Mouse (Mus musculus): ENCODE measurements around the gene Dctn1. TPM values are rescaled to one million over a fixed set of nuclear protein-coding genes. Genes with fewer than 3 reads are reported as not detected.

Gene Dctn1
- polyA plus RNA-seq, 1 experiment from 2014 or later, result 47.1 TPM

DNA sequence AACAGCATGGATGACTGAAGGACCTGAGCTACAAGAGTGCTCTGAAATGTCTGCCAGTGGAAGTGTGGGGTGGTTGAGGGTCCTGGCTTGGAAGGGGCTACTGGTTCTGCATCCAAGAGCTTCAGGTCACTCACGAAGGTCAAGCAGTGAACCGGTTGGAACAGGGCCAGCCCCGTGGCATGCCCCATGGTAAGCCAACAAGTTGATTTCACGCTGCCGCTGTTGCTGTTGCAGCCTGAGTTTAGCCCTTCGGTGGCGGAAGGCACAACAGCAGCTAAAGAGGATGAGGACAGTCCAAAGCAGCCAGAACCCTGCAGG is 46.0 kb upstream of the Dctn1 start:
- Histone ChIP-seq H3K9ac (ENCODE audit: low read depth, low read length) (no peak overlapping the region), H3K27me3 (replicated peaks; ENCODE audit: control insufficient read depth, insufficient read depth, low read length) (no peaks in the 10 kb centered on the region), H3K4me3 (ENCODE audit: low read depth, low read length) (no peak overlapping the region), H3K9me3 (ENCODE audit: control insufficient read depth) (no peaks in the 10 kb centered on the region), H3K4me1 (replicated peaks; ENCODE audit: control insufficient read depth, insufficient read depth, low read length) (0 out of 2 replicates have a peak, but pooled peaks cover 8% of the 10 kb centered on the region), H3K4me2 (replicated peaks; ENCODE audit: low read depth) (no peak overlapping the region), H3K27ac (ENCODE audit: low read depth, low read length) (peak overlapping the region; percentile 24; the same call in 1 of the 2 replicates), H3K36me3 (ENCODE audit: control insufficient read depth, insufficient read depth) (peaks cover 14% of the 10 kb centered on the region)
- WGBS, result 74% methylated on average over 7 of the region's 7 CpGs
- no peak for ATAC-seq
- TF ChIP-seq CTCF (IDR thresholded peaks at IDR 0.05; ENCODE audit: low read depth), result no peak

- no peaks in the 10 kb centered on the region for H3K9me3 ChIP-seq (ENCODE audit: control insufficient read depth)
- 0 out of 2 replicates have a peak, but pooled peaks cover 5% of the 10 kb centered on the region for H3K4me1 ChIP-seq (replicated peaks; ENCODE audit: control insufficient read depth, insufficient read depth, low read length)
- peak within 1 kb of the TSS; percentile 61 for H3K9ac ChIP-seq (ENCODE audit: low read depth, low read length)
- peak within 1 kb of the TSS; percentile 93 for H3K4me2 ChIP-seq (replicated peaks; ENCODE audit: low read depth)
- peak within 1 kb of the TSS; percentile 63 for H3K4me3 ChIP-seq (ENCODE audit: low read depth, low read length)
- ATAC-seq, result peak; percentile 95
- peaks cover 14% of the 10 kb centered on the region for H3K36me3 ChIP-seq (ENCODE audit: control insufficient read depth, insufficient read depth)
- WGBS, result under 1% methylated on average over 38 of the region's 38 CpGs
- peak within 1 kb of the TSS; percentile 92 for H3K27ac ChIP-seq (ENCODE audit: low read depth, low read length)
- no peaks in the 10 kb centered on the region for H3K27me3 ChIP-seq (replicated peaks; ENCODE audit: control insufficient read depth, insufficient read depth, low read length)
- peak; percentile 40; the same call in 1 of the 2 replicates for TF ChIP-seq CTCF (IDR thresholded peaks at IDR 0.05; ENCODE audit: low read depth)
These were observed 44.5 kb upstream of the Dctn1 start, which contains the start of gene Wbp1 for GRCm38 (mm10) chr6:83120930-83121862. TSS of gene Wbp1 (minus strand) at chr6:83121559.

GRCm38 (mm10) chr6:83121863-83122710 is 43.6 kb upstream of the Dctn1 start:
- peak overlapping the region; percentile 93 for H3K4me2 ChIP-seq (replicated peaks; ENCODE audit: low read depth)
- TF ChIP-seq CTCF (IDR thresholded peaks at IDR 0.05; ENCODE audit: low read depth), result 0 out of 2 replicates have a peak, but pooled peaks have one; percentile 20
- no peaks in the 10 kb centered on the region for H3K27me3 ChIP-seq (replicated peaks; ENCODE audit: control insufficient read depth, insufficient read depth, low read length)
- peak; percentile 44 for ATAC-seq
- H3K36me3 ChIP-seq (ENCODE audit: control insufficient read depth, insufficient read depth), result peaks cover 14% of the 10 kb centered on the region
- 1% methylated on average over 47 of the region's 52 CpGs for WGBS
- peak overlapping the region; percentile 63 for H3K4me3 ChIP-seq (ENCODE audit: low read depth, low read length)
- H3K9me3 ChIP-seq (ENCODE audit: control insufficient read depth), result no peaks in the 10 kb centered on the region
- H3K9ac ChIP-seq (ENCODE audit: low read depth, low read length), result peak overlapping the region; percentile 61
- peak overlapping the region; percentile 86 for H3K27ac ChIP-seq (ENCODE audit: low read depth, low read length)
- H3K4me1 ChIP-seq (replicated peaks; ENCODE audit: control insufficient read depth, insufficient read depth, low read length), result 0 out of 2 replicates have a peak, but pooled peaks cover 3% of the 10 kb centered on the region

DNA sequence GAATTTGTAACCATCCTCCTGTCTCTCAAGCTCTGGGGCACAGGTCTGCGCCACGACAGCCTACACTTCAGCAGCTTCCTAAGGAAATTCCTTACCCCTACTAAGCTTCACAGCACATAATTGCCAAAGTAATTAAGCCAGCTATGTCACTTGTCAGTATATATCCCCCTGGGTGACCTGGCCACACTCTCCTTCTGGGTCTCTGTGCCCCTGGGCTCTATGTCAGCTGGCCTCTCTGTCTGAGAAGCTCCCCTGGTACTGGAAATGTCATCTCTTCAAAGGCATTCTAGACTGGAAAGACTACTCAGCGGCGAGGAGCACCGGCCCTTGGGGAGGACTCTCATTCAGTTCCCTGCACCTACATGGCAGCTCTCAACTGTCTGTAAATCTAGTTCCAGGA is 42.8 kb upstream of the Dctn1 start:
- H3K9me3 ChIP-seq (ENCODE audit: control insufficient read depth), result no peaks in the 10 kb centered on the region
- H3K27ac ChIP-seq (ENCODE audit: low read depth, low read length), result no peak overlapping the region
- H3K27me3 ChIP-seq (replicated peaks; ENCODE audit: control insufficient read depth, insufficient read depth, low read length), result no peaks in the 10 kb centered on the region
- H3K36me3 ChIP-seq (ENCODE audit: control insufficient read depth, insufficient read depth), result peaks cover 6% of the 10 kb centered on the region
- no peak overlapping the region for H3K4me3 ChIP-seq (ENCODE audit: low read depth, low read length)
- no peak overlapping the region for H3K9ac ChIP-seq (ENCODE audit: low read depth, low read length)
- H3K4me1 ChIP-seq (replicated peaks; ENCODE audit: control insufficient read depth, insufficient read depth, low read length), result 0 out of 2 replicates have a peak, but pooled peaks cover 3% of the 10 kb centered on the region
- no peak for ATAC-seq
- WGBS, result 85% methylated on average over 5 of the region's 5 CpGs
- H3K4me2 ChIP-seq (replicated peaks; ENCODE audit: low read depth), result no peak overlapping the region
- TF ChIP-seq CTCF (IDR thresholded peaks at IDR 0.05; ENCODE audit: low read depth), result no peak

GRCm38 (mm10) chr6:83124851-83125312 is 40.8 kb upstream of the Dctn1 start:
- WGBS, result under 1% methylated on average over 30 of the region's 30 CpGs
- TF ChIP-seq CTCF (IDR thresholded peaks at IDR 0.05; ENCODE audit: low read depth), result no peak
- no peaks in the 10 kb centered on the region for H3K36me3 ChIP-seq (ENCODE audit: control insufficient read depth, insufficient read depth)

More at GRCm38 (mm10) chr6:83124851-83125312, 40.8 kb upstream of the Dctn1 start:
- peak; percentile 4; the same call in 1 of the 2 replicates for ATAC-seq
- H3K4me1 ChIP-seq (replicated peaks; ENCODE audit: control insufficient read depth, insufficient read depth, low read length), result 0 out of 2 replicates have a peak, but pooled peaks cover 3% of the 10 kb centered on the region
- no peak overlapping the region for H3K27ac ChIP-seq (ENCODE audit: low read depth, low read length)
- H3K9me3 ChIP-seq (ENCODE audit: control insufficient read depth), result no peaks in the 10 kb centered on the region
- peak overlapping the region; percentile 78 for H3K4me3 ChIP-seq (ENCODE audit: low read depth, low read length)
- H3K9ac ChIP-seq (ENCODE audit: low read depth, low read length), result peak overlapping the region; percentile 60
- peak overlapping the region; percentile 73 for H3K4me2 ChIP-seq (replicated peaks; ENCODE audit: low read depth)
- H3K27me3 ChIP-seq (replicated peaks; ENCODE audit: control insufficient read depth, insufficient read depth, low read length), result no peaks in the 10 kb centered on the region

All from intestine, postnatal 0 days (tissue).